Mouse (Mus musculus) heart, embryonic 11.5 days (tissue): ENCODE data around the gene Gm34653. TPM values are rescaled to one million over a fixed set of nuclear protein-coding genes. Genes with fewer than 3 reads are reported as not detected.
A peak's percentile ranks its signal among the peaks of the same experiment; 100 is the strongest.
"Not testable (repeated sequence)": the region's sequence is repeated elsewhere in the genome, so short reads cannot be mapped to it uniquely, and the experiment has no call there.

Experiments used
- ATAC-seq: fragments of 200-750 bp; cut with Nextera tagmentation; replicated peaks from 2 replicates; pipeline ENCODE4 v1.8.0; 2017; ENCODE audit warnings: moderate library complexity; ENCODE audit not compliant: insufficient number of reproducible peaks, low FRiP score, low TSS enrichment
- H3K27ac ChIP-seq: fragments of 300-500 bp; sonication (generic); 2 replicates; pipeline ENCODE4 v1.5.1; 2014; ENCODE audit warnings: mild to moderate bottlenecking, low read depth, low read length
- H3K27me3 ChIP-seq: fragments of 300-500 bp; sonication (generic); 2 replicates; pipeline ENCODE4 v1.6.1; 2014; ENCODE audit warnings: mild to moderate bottlenecking, low read length, mixed read lengths; ENCODE audit not compliant: control insufficient read depth, insufficient read depth
- H3K36me3 ChIP-seq: fragments of 300-500 bp; sonication (generic); 2 replicates; pipeline ENCODE4 v1.6.1; 2014; ENCODE audit warnings: mild to moderate bottlenecking, low read length, moderate library complexity, mixed read lengths; ENCODE audit not compliant: control insufficient read depth, insufficient read depth
- H3K4me1 ChIP-seq: fragments of 300-500 bp; sonication (generic); 2 replicates; pipeline ENCODE4 v1.6.1; 2014; ENCODE audit warnings: low read length; ENCODE audit not compliant: control insufficient read depth, insufficient read depth
- H3K4me2 ChIP-seq: fragments of 300-500 bp; sonication (generic); 2 replicates; pipeline ENCODE4 v1.6.1; 2014; ENCODE audit warnings: mild to moderate bottlenecking, moderate library complexity
- H3K4me3 ChIP-seq: fragments of 300-500 bp; sonication (generic); 2 replicates; pipeline ENCODE4 v1.5.1; 2014; ENCODE audit warnings: low read depth, low read length
- H3K9ac ChIP-seq: fragments of 300-500 bp; sonication (generic); 2 replicates; pipeline ENCODE4 v1.6.1; 2014; ENCODE audit warnings: mild to moderate bottlenecking, low read depth, low read length, moderate library complexity
- H3K9me3 ChIP-seq: fragments of 300-500 bp; sonication (generic); replicated peaks from 2 replicates; pipeline ENCODE4 v1.6.1; 2016; ENCODE audit warnings: low read length; ENCODE audit not compliant: control insufficient read depth
- WGBS: fragments of 180-500 bp; shearing (Covaris S2); extraction: QIAGEN DNeasy Blood & Tissue Kit; methylation state at CpG from one replicate; pipeline ENCODE4 v1.1.7; 2014; ENCODE audit not compliant: insufficient replicate concordance; 5-methylcytosine and 5-hydroxymethylcytosine counted together
- polyA plus RNA-seq: library from polyadenylated mRNA; unstranded; fragments of >200 nt; fragmentation: Nextera tagmentation; extraction: Ambion mirVana; gene quantifications from 2 replicates; pipeline ENCODE4 v1.2.1, GENCODE M21; 2014

Gene Gm34653
- polyA plus RNA-seq, 1 experiment from 2014 or later: not detected

DNA sequence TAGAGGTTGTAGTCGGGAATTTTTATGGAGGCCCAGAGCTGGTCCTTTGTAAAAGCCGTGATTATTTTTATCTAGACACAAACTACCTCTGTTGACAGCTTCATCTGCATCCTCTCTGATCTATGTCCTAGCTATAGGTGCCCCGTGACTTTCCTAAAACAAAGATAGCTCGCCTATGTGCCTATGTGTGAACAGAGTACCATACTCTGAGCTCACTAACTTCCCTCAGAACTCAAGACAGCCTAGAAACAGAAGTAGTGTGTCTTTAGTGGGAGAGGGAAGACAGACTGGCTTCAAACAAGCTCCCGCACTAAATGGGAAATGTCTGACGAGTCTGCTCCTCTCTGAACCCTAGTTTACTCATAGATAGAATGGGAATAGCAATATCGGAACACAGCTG is 32.4 kb upstream of the Gm34653 start:
- H3K4me3 ChIP-seq: no peak overlapping the region
- no peak overlapping the region for H3K9ac ChIP-seq
- 66% methylated on average over 7 of the region's 7 CpGs for WGBS
- 0 out of 2 replicates have a peak, but pooled peaks cover 2% of the 10 kb centered on the region for H3K36me3 ChIP-seq
- peak overlapping the region; percentile 69 for H3K4me2 ChIP-seq
- H3K4me1 ChIP-seq: peaks cover 6% of the 10 kb centered on the region; the same call in 1 of the 2 replicates
- H3K9me3 ChIP-seq: no peaks in the 10 kb centered on the region
- H3K27me3 ChIP-seq: no peaks in the 10 kb centered on the region
- no peak overlapping the region for H3K27ac ChIP-seq
- no peak for ATAC-seq

DNA sequence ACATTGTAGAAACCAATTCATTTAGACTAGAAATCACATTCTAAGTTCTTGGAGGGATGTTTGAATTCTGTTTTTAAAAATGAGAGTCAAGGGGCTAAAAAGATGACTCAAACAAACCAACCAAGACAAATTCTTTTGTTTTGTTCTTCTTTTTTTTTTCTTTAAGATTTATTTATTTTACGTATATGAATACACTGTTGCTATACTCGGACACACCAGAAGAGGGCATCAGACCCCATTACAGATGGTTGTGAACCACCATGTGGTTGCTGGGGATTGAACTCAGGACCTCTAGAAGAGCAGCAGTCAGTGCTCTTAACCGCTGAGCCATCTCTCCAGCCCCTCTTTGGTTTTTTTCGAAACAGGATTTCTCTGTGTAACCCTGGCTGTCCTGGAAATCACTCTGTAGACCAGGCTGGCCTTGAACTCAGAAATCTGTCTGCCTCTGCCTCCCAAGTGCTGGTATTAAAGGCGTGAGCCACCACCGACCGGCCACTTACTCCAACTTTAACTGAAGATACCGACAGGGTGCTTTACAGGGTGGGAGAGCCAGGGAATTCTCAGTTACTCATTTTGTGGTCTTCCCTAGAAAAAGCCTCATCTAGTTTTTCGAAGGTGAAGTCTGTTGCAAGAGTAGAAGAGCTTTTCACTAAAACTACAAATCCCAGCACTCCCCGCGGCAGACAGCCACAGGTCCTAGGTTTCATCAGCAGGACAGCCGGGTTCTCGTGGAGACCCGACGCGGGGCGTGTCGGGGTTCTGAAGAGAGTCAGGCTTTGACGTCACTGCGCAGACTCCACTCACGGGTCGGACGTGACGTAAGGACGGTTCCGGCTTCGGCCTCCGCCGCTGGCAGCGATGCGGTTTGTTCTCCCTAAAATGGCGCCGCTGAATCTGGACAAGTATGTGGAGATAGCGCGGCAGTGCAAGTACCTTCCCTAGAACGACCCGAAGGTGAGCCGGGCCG is 31.0 kb upstream of the Gm34653 start:
- Histone ChIP-seq H3K4me3 (peak overlapping the region; percentile 69), H3K27me3 (no peaks in the 10 kb centered on the region), H3K4me1 (peaks cover 6% of the 10 kb centered on the region; the same call in 1 of the 2 replicates), H3K36me3 (0 out of 2 replicates have a peak, but pooled peaks cover under 1% of the 10 kb centered on the region), H3K9me3 (no peaks in the 10 kb centered on the region), H3K27ac (peak overlapping the region; percentile 90), H3K4me2 (peak overlapping the region; percentile 50), H3K9ac (peak overlapping the region; percentile 81)
- peak; percentile 94 for ATAC-seq
- WGBS: 5% methylated on average over 39 of the region's 39 CpGs

DNA sequence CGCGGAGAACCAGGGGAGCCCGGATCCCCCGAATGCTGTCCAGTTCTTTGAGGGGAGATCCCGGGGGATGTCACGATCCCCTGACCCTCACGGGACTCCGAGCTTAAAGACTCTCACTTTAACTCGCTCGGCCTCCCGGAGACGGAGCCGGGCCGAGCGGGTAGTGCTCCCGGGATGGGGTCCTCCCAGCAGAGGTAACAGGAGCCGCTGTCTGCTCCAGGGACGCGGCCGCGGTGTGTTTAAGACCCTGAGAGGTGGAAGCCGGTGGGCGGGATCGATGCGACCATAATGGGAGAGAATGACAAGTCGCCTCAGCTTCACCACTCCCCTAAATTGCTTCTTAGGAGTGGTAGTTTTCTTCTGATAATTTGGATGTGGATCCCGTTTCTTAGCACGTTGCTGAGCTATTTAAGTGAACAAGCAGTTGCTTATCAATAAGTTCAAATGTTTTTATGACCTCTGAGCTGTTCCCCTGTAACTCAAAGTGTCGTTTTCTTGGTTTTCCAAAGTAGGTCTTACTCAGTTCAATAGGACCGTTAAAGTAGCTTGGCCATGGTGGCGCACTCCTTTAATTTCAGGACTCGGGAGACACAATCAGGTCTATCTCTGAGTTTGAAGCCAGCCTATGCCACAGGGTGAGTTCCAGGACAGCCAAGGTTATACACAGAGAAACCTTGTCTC is 30.1 kb upstream of the Gm34653 start:
- peak overlapping the region; percentile 81 for H3K9ac ChIP-seq
- not testable (repeated sequence) for H3K4me1 ChIP-seq, H3K36me3 ChIP-seq, H3K9me3 ChIP-seq, H3K27me3 ChIP-seq
- H3K4me3 ChIP-seq: peak overlapping the region; percentile 69
- ATAC-seq: peak; percentile 29; the same call in 1 of the 2 replicates
- H3K27ac ChIP-seq: peak overlapping the region; percentile 90
- H3K4me2 ChIP-seq: peak overlapping the region; percentile 81
- WGBS: under 1% methylated on average over 25 of the region's 32 CpGs

DNA sequence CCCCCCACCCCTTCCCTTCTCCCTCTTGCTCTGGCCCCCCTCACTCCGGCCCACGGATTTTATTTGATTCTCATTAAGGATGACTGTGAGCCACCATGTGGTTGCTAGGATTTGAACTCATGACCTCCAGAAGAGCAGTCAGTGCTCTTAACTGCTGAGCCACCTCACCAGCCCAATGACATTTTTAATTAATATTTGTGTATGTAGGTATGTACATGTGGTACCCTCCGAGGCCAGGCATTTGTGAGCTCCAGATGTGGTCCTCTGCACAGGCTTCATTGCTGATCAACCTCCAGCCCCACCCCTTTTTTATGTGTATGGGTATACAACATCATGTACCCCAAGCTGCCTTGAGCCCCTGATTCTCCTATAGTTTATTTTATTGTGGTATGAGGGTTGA is 29.1 kb upstream of the Gm34653 start:
- Histone ChIP-seq H3K4me2 (peak overlapping the region; percentile 51), H3K4me3 (0 out of 2 replicates have a peak overlapping the region, but pooled peaks have one; percentile 5), H3K27me3 (no peaks in the 10 kb centered on the region), H3K4me1 (peaks cover 6% of the 10 kb centered on the region; the same call in 1 of the 2 replicates), H3K9ac (no peak overlapping the region), H3K36me3 (no peaks in the 10 kb centered on the region), H3K27ac (no peak overlapping the region), H3K9me3 (no peaks in the 10 kb centered on the region)
- no peak for ATAC-seq
- WGBS: 88% methylated on average over 3 of the region's 3 CpGs

DNA sequence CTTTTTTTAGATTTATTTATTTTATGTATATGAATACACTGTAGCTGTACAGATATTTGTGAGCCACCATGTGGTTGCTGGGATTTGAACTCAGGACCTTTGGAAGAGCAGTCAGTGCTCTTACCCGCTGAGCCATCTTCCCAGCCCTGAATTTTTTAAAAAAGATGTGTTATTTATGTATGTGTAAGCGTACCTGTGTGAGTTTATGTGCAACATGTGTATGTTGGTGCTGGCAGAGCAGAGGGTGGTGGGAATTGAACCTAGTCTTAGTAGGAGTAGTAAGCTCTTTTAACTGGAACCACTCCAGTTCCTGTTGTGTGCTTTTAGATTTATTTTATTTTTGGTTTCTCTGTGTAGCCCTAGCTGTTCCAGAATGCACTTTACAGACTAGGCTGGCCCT is 28.6 kb upstream of the Gm34653 start:
- no peaks in the 10 kb centered on the region for H3K9me3 ChIP-seq
- no peak overlapping the region for H3K9ac ChIP-seq
- peaks cover 2% of the 10 kb centered on the region; the same call in 1 of the 2 replicates for H3K4me1 ChIP-seq
- WGBS: 95% methylated on average over 2 of the region's 2 CpGs
- no peaks in the 10 kb centered on the region for H3K36me3 ChIP-seq
- H3K4me2 ChIP-seq: peak overlapping the region; percentile 31; the same call in 1 of the 2 replicates
- no peak for ATAC-seq
- H3K27ac ChIP-seq: no peak overlapping the region
- H3K27me3 ChIP-seq: no peaks in the 10 kb centered on the region
- H3K4me3 ChIP-seq: no peak overlapping the region

DNA sequence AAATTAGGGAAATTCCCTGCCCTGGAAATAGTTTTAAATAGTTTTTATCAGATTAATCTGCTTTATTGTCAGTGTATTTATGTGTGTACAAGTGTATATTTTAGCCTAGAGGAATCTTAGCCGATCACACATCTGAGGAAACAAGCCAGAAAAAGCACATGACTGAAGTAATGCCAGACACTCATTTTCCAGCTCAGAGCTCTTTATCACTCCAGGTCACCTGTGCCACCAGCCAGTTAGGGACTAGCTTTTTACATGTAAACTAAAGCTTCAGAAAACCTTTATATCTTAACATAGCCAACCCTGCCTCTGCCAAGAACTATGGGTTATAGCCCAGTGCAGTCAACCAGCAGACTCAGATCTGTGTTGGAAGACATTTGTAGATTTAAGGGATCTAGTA is 28.0 kb upstream of the Gm34653 start:
- H3K27ac ChIP-seq: no peak overlapping the region
- no peak overlapping the region for H3K4me2 ChIP-seq
- ATAC-seq: no peak
- H3K4me1 ChIP-seq: peaks cover 2% of the 10 kb centered on the region; the same call in 1 of the 2 replicates
- 69% methylated on average over 1 of the region's 1 CpGs for WGBS
- no peak overlapping the region for H3K4me3 ChIP-seq
- no peaks in the 10 kb centered on the region for H3K27me3 ChIP-seq
- H3K9ac ChIP-seq: no peak overlapping the region
- no peaks in the 10 kb centered on the region for H3K36me3 ChIP-seq
- no peaks in the 10 kb centered on the region for H3K9me3 ChIP-seq

DNA sequence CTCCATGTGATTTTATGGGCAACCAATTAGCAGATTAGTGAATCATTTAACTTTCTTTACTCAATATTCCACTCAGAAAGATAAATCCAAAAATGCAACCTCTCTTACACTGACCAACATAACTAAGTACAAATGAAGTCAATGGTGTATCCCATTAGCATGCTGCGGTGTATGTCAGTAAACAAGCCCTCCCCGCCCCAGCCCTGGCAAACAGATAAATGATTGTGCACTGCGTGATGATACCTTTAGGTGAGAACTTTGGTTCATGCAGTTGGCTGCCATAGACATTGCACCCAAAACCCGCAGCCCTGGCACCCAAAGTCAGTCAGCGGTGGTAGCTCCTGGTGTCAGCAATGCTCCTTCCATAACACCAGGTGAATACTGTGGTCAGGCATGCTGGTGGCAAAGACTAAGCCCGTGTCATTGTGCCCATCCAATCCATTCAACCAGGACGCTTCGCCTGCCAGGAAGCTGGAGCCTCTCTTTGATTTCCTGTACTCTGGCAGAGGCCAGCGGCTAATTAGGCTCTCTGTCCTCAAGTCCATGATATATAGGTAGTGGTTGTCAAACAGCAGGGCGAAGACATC is 27.4 kb upstream of the Gm34653 start:
- ATAC-seq: no peak
- Histone ChIP-seq H3K4me3 (no peak overlapping the region), H3K9me3 (no peaks in the 10 kb centered on the region), H3K4me1 (peaks cover 2% of the 10 kb centered on the region; the same call in 1 of the 2 replicates), H3K27me3 (no peaks in the 10 kb centered on the region), H3K9ac (no peak overlapping the region), H3K36me3 (no peaks in the 10 kb centered on the region), H3K4me2 (no peak overlapping the region), H3K27ac (no peak overlapping the region)
- WGBS: 90% methylated on average over 10 of the region's 10 CpGs

DNA sequence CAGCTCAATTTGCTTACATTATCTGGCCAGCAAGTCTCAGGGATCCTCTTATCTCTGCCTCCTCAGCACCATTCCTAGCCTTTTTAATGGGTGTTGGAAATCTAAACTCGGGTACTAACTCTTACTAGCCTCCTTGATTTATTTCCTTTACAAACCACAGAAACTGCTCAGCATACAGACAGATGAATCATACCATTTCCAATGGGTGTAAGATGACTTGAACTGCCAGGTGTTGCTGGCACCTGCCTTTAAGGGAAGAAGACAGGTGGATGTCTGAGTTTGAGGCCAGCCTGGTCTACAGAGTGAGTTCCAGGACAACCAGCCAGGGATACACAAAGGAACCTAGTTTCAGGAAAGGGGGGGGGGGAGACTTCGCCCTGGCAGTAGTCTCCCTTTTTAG is 24.8 kb upstream of the Gm34653 start:
- no peaks in the 10 kb centered on the region for H3K9me3 ChIP-seq
- no peak overlapping the region for H3K9ac ChIP-seq
- H3K4me3 ChIP-seq: no peak overlapping the region
- WGBS: 69% methylated on average over 2 of the region's 2 CpGs
- no peak overlapping the region for H3K4me2 ChIP-seq
- no peaks in the 10 kb centered on the region for H3K27me3 ChIP-seq
- H3K4me1 ChIP-seq: peaks cover 2% of the 10 kb centered on the region; the same call in 1 of the 2 replicates
- no peak overlapping the region for H3K27ac ChIP-seq
- 0 out of 2 replicates have a peak, but pooled peaks cover 2% of the 10 kb centered on the region for H3K36me3 ChIP-seq
- no peak for ATAC-seq
